Mouse (Mus musculus): ENCODE measurements around the gene Map3k13. TPM values are rescaled to one million over a fixed set of nuclear protein-coding genes. Genes with fewer than 3 reads are reported as not detected.

Map3k13 gene
- polyA plus RNA-seq, 1 experiment from 2014 or later: 0.84 TPM

DNA sequence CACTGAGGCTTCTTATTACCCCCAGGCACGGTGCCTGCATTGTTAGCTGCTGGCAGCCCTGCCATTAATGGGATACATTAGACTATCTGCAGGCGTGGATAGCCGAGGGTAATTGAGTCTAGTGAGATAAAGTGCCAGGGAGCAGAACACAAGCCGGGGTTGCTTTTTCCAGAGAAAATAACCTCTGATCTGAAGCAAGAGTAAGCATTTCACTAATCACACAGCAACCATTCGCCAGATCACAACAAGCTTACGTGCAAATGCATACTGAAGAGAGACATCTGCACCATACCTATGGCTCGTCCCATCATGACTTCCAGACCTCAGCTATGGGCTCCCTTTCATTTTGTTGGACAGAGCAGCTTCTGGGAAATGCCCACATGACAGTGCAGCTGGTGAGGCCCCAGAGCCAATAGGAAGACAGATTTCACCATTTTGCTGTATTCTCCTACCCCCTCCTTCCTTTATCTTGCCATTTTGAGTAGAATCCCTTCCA, 59.3 kb downstream of the Map3k13 start:
- no peaks in the 10 kb centered on the region for H3K9me3 ChIP-seq (replicated peaks)
- no peak overlapping the region for H3K4me3 ChIP-seq
- H3K4me2 ChIP-seq: no peak overlapping the region
- H3K27me3 ChIP-seq (replicated peaks): no peaks in the 10 kb centered on the region
- H3K9ac ChIP-seq: no peak overlapping the region
- 55% methylated on average over 7 of the region's 7 CpGs for WGBS
- no peak overlapping the region for H3K27ac ChIP-seq (ENCODE audit: poor library complexity, severe bottlenecking)
- ATAC-seq (ENCODE audit: insufficient number of reproducible peaks, low FRiP score): no peak
- peaks cover 8% of the 10 kb centered on the region for H3K4me1 ChIP-seq (replicated peaks)
- no peaks in the 10 kb centered on the region for H3K36me3 ChIP-seq

DNA sequence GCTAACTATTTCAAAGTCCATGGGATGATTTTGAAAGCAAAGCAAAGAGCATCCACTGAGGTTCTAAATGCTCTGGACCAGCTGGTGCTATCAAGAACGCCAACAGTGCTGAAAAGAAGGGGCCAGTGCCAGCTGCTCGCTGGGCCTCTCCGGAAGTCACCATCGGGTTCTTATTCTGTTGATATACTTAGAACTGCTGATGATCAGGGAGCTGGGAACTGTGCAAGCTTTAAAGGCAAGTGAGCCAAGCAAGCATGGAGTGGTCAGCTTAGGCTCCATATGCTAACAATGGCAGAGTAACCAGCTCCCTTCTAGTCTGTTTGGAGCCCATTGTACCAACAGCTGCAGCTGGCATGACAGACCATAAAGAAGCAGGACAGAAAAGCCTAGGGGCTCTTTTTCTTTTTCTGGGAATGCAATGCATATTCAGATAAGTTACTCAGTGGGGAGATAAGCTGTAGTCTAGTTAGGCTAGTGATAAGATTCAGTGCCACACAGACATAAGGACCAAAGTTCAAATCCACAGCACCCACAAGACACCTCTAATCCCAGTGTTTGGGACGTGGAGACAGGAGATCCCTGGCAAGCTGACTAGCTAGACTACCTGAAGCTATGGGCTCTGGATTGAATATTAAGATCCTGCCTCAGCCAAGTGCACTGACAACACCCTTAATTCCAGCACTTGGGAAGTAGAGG, 60.6 kb downstream of the Map3k13 start:
- peaks cover 8% of the 10 kb centered on the region for H3K4me1 ChIP-seq (replicated peaks)
- ATAC-seq (ENCODE audit: insufficient number of reproducible peaks, low FRiP score): no peak
- H3K9me3 ChIP-seq (replicated peaks): no peaks in the 10 kb centered on the region
- H3K36me3 ChIP-seq: no peaks in the 10 kb centered on the region
- no peaks in the 10 kb centered on the region for H3K27me3 ChIP-seq (replicated peaks)
- H3K4me3 ChIP-seq: no peak overlapping the region
- WGBS: 78% methylated on average over 5 of the region's 5 CpGs
- H3K27ac ChIP-seq (ENCODE audit: poor library complexity, severe bottlenecking): no peak overlapping the region
- no peak overlapping the region for H3K9ac ChIP-seq
- H3K4me2 ChIP-seq: no peak overlapping the region

DNA sequence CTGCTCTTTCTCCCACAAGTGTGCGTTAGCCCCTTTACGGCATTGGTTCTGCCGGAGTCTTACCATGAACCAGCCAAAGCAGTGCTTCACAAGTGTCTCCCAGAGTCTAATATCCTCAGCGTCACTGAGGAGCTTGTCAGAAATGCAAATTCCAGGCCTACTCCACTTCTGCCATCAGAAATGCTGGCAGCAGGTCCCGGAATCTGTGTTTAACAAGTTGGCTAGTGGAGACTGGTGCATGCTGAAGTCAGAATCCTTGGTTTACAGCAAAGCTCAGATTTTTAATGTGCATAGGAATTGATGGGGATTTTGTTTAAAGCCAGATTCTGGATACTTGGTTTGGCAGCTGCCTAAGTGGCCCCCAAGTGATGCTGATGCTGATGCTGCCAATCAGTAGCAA, 62.0 kb downstream of the Map3k13 start:
- no peak for ATAC-seq (ENCODE audit: insufficient number of reproducible peaks, low FRiP score)
- no peaks in the 10 kb centered on the region for H3K9me3 ChIP-seq (replicated peaks)
- H3K4me2 ChIP-seq: no peak overlapping the region
- H3K4me3 ChIP-seq: no peak overlapping the region
- H3K36me3 ChIP-seq: no peaks in the 10 kb centered on the region
- 73% methylated on average over 5 of the region's 5 CpGs for WGBS
- H3K27ac ChIP-seq (ENCODE audit: poor library complexity, severe bottlenecking): no peak overlapping the region
- H3K4me1 ChIP-seq (replicated peaks): peaks cover 8% of the 10 kb centered on the region
- H3K9ac ChIP-seq: no peak overlapping the region
- no peaks in the 10 kb centered on the region for H3K27me3 ChIP-seq (replicated peaks)

DNA sequence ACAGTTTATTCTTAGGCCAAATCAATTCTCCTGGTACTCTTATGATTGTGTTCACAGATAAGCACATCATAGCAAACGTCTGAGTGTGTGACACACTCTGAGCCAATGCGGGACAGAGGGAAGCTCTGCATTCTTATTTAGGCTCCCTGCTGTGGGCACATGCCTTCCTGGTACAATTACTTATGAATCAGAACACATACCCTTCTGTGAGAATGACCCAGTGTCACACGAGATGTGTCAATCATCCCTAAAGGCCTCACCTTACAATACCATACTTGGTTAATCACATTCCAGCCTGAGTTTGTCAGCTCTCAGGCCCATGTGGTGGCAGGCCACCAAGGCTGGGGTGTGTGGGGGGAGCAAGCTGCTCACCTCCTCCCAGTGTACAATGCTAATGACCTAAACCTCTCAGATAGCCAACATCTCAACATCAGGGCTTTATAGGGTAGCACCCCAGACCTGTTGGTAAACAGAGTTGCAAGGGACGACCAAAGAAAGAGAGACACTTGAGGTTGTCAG, 63.0 kb downstream of the Map3k13 start:
- no peak overlapping the region for H3K4me2 ChIP-seq
- H3K9ac ChIP-seq: no peak overlapping the region
- no peak for ATAC-seq (ENCODE audit: insufficient number of reproducible peaks, low FRiP score)
- H3K27ac ChIP-seq (ENCODE audit: poor library complexity, severe bottlenecking): no peak overlapping the region
- WGBS: 44% methylated on average over 4 of the region's 4 CpGs
- no peaks in the 10 kb centered on the region for H3K27me3 ChIP-seq (replicated peaks)
- no peaks in the 10 kb centered on the region for H3K36me3 ChIP-seq
- H3K9me3 ChIP-seq (replicated peaks): no peaks in the 10 kb centered on the region
- H3K4me1 ChIP-seq (replicated peaks): peaks cover 8% of the 10 kb centered on the region
- no peak overlapping the region for H3K4me3 ChIP-seq

DNA sequence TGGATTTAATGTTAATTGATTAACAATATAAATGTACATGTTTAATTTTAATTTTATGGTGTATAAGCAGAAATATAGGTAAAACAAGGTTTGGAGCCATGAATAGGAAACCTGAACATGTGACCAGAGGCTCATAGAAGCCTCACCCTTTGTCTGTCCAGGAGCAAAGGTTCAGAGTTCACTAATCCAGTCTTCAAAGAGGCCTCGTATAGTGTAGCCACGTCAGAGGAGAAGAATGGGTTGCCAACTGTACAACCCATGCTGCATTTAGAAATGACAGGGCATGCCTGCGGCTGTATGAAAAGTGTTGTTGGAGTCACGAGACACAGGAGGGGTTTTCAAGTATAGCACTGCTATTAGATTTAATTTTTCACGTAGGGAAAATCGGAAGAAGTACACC, 64.0 kb downstream of the Map3k13 start:
- H3K9ac ChIP-seq: no peak overlapping the region
- no peak for ATAC-seq (ENCODE audit: insufficient number of reproducible peaks, low FRiP score)
- H3K27ac ChIP-seq (ENCODE audit: poor library complexity, severe bottlenecking): no peak overlapping the region
- no peaks in the 10 kb centered on the region for H3K36me3 ChIP-seq
- H3K4me2 ChIP-seq: no peak overlapping the region
- no peaks in the 10 kb centered on the region for H3K9me3 ChIP-seq (replicated peaks)
- H3K4me1 ChIP-seq (replicated peaks): peaks cover 8% of the 10 kb centered on the region
- WGBS: 71% methylated on average over 6 of the region's 6 CpGs
- H3K4me3 ChIP-seq: no peak overlapping the region
- no peaks in the 10 kb centered on the region for H3K27me3 ChIP-seq (replicated peaks)

DNA sequence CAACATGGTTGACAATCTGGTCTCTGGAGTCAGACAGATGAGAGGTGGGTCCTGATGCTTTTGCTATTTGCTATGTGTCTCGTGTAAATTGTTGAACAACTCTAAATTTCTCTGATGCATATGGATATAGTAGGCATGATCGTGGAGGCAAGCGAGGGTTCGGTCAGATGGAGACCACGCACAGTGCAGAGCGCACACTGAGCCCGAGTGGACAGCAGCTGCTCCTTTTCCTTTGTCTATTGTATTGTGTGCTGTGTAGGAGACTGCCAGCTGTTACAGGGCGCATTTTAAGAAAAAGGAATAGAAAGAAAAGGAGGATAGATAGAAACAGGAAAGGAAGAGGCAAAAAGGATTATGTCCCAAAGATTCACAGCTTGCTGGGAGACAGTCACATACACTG, 64.7 kb downstream of the Map3k13 start:
- Histone ChIP-seq H3K4me1 (replicated peaks) (peaks cover 8% of the 10 kb centered on the region), H3K4me3 (no peak overlapping the region), H3K27ac (ENCODE audit: poor library complexity, severe bottlenecking) (no peak overlapping the region), H3K4me2 (no peak overlapping the region), H3K9me3 (replicated peaks) (no peaks in the 10 kb centered on the region), H3K36me3 (no peaks in the 10 kb centered on the region), H3K27me3 (replicated peaks) (no peaks in the 10 kb centered on the region), H3K9ac (no peak overlapping the region)
- 81% methylated on average over 8 of the region's 8 CpGs for WGBS
- no peak for ATAC-seq (ENCODE audit: insufficient number of reproducible peaks, low FRiP score)

DNA sequence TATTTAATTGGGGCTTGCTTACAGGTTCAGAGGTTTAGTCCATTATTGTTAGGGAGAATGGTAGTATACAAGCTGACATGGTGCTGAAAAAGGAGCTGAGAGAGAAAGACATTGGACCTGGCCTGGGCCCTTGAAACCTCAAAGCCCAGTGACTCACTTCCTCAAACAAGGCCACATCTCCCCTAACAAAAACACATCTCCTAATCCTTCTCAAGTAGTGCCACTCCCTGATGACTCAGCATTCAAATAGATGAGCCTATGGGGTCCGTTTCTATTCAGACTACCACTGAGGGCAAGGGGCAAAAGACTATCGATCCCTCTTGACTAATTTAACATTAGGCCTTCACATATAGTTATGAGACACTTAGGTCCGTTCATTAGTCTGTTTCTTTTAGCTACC, 68.3 kb downstream of the Map3k13 start:
- Histone ChIP-seq H3K27me3 (replicated peaks) (no peaks in the 10 kb centered on the region), H3K9me3 (replicated peaks) (no peaks in the 10 kb centered on the region), H3K36me3 (no peaks in the 10 kb centered on the region), H3K9ac (no peak overlapping the region), H3K4me3 (no peak overlapping the region), H3K4me1 (replicated peaks) (peaks cover 7% of the 10 kb centered on the region), H3K27ac (ENCODE audit: poor library complexity, severe bottlenecking) (no peak overlapping the region), H3K4me2 (no peak overlapping the region)
- no peak for ATAC-seq (ENCODE audit: insufficient number of reproducible peaks, low FRiP score)
- 80% methylated on average over 3 of the region's 3 CpGs for WGBS

DNA sequence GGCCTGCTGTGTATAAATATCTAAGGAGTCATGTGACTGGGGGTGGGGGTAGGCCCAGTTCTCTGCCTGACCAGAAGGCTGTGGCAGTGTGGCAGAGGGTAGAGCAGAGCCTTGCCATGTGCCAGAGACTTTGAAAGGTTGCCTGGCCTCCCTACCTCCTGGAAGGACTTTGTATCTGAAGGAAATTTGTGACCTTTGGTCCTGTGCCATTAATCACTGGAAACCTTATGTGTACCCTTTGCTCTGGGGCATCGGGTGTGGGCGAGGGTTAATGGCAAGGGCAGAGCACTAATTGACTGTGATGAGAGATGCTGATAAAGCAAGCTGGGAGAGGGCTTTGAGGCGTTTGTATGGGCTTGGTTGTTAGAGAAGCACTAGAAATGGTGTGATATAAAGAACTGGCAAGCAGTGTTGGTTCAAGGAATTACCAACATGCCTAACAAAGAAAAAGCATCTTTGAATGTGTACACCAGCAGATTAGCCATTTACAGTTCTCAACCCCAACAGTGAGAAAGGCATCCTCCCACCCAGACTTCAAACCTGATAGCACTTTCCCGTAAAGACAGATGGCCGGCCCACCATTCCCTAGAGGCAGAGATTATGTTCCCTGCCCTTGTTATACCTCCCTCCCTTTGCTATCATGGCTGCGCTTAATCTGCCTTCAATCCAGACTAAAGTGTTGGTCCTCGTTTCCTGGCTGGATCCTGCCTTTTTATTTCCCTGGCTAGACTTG, 71.3 kb downstream of the Map3k13 start:
- H3K9me3 ChIP-seq (replicated peaks): no peaks in the 10 kb centered on the region
- WGBS: 29% methylated on average over 7 of the region's 7 CpGs
- H3K27ac ChIP-seq (ENCODE audit: poor library complexity, severe bottlenecking): no peak overlapping the region
- H3K4me2 ChIP-seq: no peak overlapping the region
- H3K4me1 ChIP-seq (replicated peaks): peaks cover 4% of the 10 kb centered on the region
- no peak overlapping the region for H3K9ac ChIP-seq
- H3K36me3 ChIP-seq: no peaks in the 10 kb centered on the region
- no peaks in the 10 kb centered on the region for H3K27me3 ChIP-seq (replicated peaks)
- no peak for ATAC-seq (ENCODE audit: insufficient number of reproducible peaks, low FRiP score)
- no peak overlapping the region for H3K4me3 ChIP-seq

DNA sequence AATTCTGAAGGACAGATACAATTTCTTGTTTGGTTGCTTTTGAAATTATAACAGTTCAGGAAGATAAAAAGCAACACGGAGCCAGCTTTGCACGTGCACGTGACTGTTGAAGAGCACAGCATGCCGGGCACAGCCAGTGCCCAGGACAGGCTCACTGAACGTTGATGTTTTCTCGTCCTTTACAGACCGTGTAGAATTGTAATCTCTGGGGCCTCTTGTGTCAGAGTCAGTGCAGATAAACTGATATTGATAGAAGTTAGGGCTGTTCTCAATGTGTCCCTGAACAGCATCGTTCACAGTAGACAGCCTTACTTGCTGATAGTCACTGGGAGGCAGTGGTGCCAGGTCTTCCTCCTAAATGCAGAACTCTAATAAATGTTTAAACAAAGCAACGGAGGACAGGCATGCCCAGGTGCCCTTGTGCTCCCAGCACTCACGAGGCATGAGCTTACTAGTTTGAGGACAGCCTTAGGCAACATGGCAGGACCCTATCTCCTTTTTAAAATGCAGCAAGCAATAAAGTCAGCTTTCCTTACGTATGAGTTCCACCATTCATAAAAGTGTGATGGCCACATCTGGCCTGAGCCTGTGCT, 71.9 kb downstream of the Map3k13 start:
- Histone ChIP-seq H3K4me3 (no peak overlapping the region), H3K4me2 (no peak overlapping the region), H3K4me1 (replicated peaks) (peaks cover 4% of the 10 kb centered on the region), H3K9me3 (replicated peaks) (no peaks in the 10 kb centered on the region), H3K27ac (ENCODE audit: poor library complexity, severe bottlenecking) (no peak overlapping the region), H3K36me3 (no peaks in the 10 kb centered on the region), H3K9ac (no peak overlapping the region), H3K27me3 (replicated peaks) (no peaks in the 10 kb centered on the region)
- no peak for ATAC-seq (ENCODE audit: insufficient number of reproducible peaks, low FRiP score)
- 57% methylated on average over 11 of the region's 11 CpGs for WGBS

DNA sequence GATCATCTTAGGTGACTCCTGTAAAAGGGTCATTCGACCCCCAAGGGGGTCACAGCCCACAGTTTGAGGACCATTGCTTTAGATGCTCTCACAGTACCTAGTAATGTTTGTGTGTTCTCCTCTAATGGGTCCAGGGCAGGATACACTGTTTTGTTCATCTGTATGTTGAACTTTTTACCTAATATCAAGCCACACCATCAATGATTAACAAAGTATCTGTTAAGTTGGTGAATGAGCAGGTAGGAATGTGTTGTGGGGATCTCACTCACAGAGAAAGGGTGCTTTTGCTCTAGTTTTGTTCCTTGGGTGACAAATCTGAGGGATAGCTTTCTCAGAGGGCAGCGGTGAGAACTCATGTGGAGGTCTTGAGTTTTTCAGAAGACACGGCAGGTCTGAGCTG, 73.6 kb downstream of the Map3k13 start:
- H3K4me1 ChIP-seq (replicated peaks): peaks cover 4% of the 10 kb centered on the region
- H3K4me3 ChIP-seq: no peak overlapping the region
- WGBS: 82% methylated on average over 3 of the region's 3 CpGs
- H3K27ac ChIP-seq (ENCODE audit: poor library complexity, severe bottlenecking): no peak overlapping the region
- H3K9ac ChIP-seq: no peak overlapping the region
- no peaks in the 10 kb centered on the region for H3K36me3 ChIP-seq
- no peak overlapping the region for H3K4me2 ChIP-seq
- no peaks in the 10 kb centered on the region for H3K9me3 ChIP-seq (replicated peaks)
- no peaks in the 10 kb centered on the region for H3K27me3 ChIP-seq (replicated peaks)
- no peak for ATAC-seq (ENCODE audit: insufficient number of reproducible peaks, low FRiP score)

DNA sequence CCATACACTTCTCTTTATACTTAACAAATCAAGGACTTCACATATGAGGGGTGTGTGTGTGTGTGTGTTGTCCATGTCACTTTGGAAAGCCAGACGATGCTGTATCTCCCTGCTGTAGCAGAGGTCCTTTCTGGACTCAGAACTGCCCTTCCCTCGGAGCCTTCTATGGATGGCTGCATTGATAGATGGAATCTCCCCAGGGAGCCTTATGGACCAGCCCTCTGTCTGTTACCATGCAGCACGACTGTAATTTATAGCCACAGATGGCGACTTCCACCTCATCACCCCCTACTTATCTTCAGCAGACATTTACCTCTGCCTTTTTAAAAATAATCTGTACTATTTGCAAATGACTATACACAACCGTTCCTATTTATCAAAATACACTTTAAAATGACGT, 74.5 kb downstream of the Map3k13 start:
- WGBS: 63% methylated on average over 6 of the region's 6 CpGs
- Histone ChIP-seq H3K4me3 (no peak overlapping the region), H3K4me2 (no peak overlapping the region), H3K9ac (no peak overlapping the region), H3K4me1 (replicated peaks) (peaks cover 4% of the 10 kb centered on the region), H3K27me3 (replicated peaks) (no peaks in the 10 kb centered on the region), H3K27ac (ENCODE audit: poor library complexity, severe bottlenecking) (no peak overlapping the region), H3K36me3 (no peaks in the 10 kb centered on the region), H3K9me3 (replicated peaks) (no peaks in the 10 kb centered on the region)
- ATAC-seq (ENCODE audit: insufficient number of reproducible peaks, low FRiP score): no peak
